Mouse (Mus musculus) urinary bladder, postnatal 10 days (tissue): ENCODE measurements around the gene Sh2d1b1.
"Not testable (repeated sequence)": the region's sequence is repeated elsewhere in the genome, so short reads cannot be mapped to it uniquely, and the experiment has no call there.

ENCODE experiments used
- DNase-seq: peaks from one replicate; pipeline ENCODE4 v3.0.0; 2022; ENCODE audit warnings: low spot score

The Sh2d1b1 gene

GRCm38 (mm10) chr1:170277016-170277415, at the start of gene Sh2d1b1:
Gene Sh2d1b1, plus strand, starts transcription at chr1:170277320.
- no peak for DNase-seq

- DNase-seq: not testable (repeated sequence)
Measured at GRCm38 (mm10) chr1:170232688-170233087, 44.4 kb upstream of the Sh2d1b1 start, which contains the start of gene Sh2d1b2. Gene Sh2d1b2, plus strand, starts transcription at chr1:170232749.

DNA sequence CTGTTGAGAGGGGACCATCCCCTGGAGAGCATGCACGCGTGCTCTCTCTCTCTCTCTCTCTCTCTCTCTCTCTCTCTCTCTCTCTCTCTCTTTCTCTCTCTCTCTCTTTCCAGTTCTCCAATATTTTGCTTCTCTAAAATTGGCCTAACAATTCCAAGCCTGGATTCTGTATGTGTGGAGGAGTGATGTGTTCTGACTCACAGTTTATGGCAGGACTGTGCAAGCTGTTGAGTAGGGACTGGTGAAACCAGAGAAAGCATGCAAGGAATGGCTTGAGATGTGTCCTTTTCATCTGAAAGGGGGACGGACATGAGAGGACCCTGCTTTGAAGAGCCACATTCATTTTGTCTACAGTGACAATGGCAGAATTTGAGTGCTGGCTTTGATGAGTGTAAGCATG, 32.1 kb upstream of the Sh2d1b1 start:
- DNase-seq: no peak

- DNase-seq: no peak
Measured at GRCm38 (mm10) chr1:170254893-170255559, 22.1 kb upstream of the Sh2d1b1 start.

GRCm38 (mm10) chr1:170255560-170255910, 21.6 kb upstream of the Sh2d1b1 start:
- peak; percentile 57 for DNase-seq

DNA sequence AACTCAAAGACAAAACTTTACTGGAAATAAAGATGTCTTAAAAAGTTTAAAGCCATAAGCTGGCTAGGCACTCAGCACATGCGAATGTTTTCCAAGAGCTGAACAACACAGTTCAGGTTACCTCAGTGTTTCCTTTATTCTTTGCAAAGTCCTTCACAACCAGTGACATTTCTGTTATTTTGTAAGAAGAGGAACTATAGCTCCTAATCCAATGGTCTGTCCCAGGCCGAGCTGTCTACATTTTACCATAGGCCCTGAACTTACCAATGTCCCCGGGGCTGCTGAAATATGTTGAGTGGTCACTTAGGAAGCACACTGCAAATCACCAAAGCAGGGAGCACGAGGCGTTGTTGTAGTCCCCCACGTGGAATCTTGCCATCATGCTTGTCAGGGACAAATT, 6.8 kb upstream of the Sh2d1b1 start:
- DNase-seq: no peak

GRCm38 (mm10) chr1:170270696-170271095, 6.4 kb upstream of the Sh2d1b1 start:
- no peak for DNase-seq

GRCm38 (mm10) chr1:170273252-170273651, 3.9 kb upstream of the Sh2d1b1 start:
- DNase-seq: no peak

DNA sequence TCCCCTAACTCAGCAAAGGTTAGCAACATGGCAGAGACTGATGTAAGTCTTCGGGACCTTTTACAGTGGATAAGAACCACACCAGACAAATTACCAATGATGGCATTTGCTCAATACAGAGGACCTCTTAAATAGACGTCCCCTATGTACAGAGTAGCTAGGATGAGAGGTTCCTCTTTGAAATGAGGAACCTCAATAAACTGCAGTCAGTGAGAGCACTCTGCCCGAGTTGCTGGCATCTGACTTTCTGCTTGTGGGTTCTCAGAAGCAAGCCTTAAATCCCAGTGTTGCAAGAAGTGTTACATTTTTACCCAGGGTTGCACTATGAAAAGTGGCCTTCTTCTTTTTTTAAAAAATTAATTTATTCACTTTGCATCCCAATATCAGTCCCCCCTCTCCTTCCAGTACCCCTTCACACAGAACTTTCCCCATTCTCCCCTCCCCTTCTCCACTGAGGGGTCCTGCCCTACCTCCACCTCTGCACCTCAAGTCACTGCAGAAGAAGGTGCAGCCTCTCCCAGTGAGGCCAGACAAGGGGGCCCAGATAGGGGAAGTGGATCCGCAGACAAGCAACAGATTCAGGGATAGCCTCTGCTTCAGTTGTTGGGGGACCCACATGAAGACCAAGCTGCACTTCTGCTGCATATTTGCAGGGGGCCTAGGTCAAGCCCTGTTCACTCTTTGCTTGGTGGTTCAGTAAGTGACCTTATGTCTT, 5.5 kb downstream of the Sh2d1b1 start:
- DNase-seq: no peak

GRCm38 (mm10) chr1:170292239-170292951, 15.3 kb downstream of the Sh2d1b1 start:
- no peak for DNase-seq

DNA sequence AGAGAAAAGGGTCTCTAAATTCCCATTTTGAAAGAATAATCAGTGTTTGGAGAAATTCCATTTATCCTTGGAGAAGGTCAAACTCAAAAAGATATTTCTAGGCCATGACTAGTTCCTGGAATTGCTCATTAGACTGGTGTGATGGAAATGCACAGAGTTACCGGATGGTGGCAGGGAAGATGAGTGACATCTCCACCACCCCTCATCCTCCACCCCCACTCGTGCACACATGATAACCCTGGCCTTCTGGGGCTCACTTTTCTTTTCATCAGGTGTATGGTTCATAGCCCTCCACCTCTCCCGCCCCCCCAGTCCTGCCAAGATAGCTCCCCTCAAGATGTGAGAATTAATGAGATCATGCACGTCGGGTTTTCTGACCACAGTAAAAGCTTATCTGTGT, 16.1 kb downstream of the Sh2d1b1 start:
- DNase-seq: no peak

GRCm38 (mm10) chr1:170294786-170295570, 17.9 kb downstream of the Sh2d1b1 start:
- no peak for DNase-seq

- DNase-seq: no peak
Measured at GRCm38 (mm10) chr1:170299496-170299895, 22.4 kb downstream of the Sh2d1b1 start.

DNA sequence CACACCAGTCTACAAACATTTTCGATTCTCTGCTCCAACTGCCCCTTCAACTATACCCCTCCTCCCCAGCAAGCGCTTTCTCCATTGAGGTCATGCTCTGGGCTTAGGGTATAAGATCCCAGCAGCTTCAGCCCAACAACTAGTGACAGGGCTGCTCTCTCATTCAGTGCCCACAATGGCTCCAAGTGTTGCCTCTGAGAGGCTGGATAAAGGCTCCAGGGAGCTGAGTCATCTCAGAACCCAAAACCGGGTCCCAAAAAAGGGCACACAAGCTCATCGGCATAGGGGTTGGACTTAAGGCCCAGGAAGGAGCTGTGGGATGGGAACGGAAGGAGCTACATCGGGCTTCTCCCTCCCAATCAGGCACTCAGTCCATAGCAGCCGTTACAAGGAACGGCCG, 24.6 kb downstream of the Sh2d1b1 start:
- DNase-seq: no peak

GRCm38 (mm10) chr1:170302456-170302855, 25.3 kb downstream of the Sh2d1b1 start:
- no peak for DNase-seq

DNA sequence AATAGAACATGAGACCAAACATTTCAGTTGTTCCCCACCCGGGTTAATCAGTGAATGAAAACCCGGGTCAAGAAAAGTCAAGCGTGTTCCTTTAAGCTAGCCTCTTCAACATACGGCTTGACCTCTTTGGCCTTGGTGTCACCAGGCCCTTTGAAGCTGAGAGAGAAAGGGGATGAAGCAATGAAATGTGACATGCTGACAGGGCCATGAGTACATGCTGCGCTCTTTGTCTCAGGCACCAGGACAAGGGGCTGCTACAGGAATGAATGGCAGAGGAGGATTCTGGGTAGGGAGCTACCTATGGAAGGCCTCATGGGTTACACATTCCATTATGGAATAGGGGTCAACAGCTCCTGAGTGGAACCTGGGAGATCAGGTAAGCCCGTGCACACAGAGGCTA, 26.0 kb downstream of the Sh2d1b1 start:
- DNase-seq: no peak

- DNase-seq: no peak
Measured at GRCm38 (mm10) chr1:170305002-170305401, 27.9 kb downstream of the Sh2d1b1 start.

DNA sequence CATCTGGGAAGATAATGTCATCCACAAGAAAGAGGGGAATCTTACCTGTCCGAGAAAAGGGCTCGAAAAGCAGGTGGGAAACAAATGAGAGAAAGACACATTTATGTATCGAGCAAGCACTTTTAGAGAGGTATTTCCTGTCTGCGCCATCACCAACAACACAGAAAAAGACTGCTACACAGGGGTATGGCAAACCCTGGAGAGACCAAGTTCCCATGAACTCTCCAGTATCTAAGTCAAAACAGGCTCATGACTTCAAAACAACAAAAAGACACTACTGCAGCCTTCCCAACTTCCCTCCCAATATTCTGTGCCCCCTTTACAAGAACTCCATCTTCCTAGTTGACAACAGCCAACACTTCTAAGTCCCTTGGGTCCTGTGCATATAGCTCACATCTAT, 29.1 kb downstream of the Sh2d1b1 start, which contains the start of gene Gm7694:
Gene Gm7694, minus strand, starts transcription at position 101 of the 400 bp plus-strand sequence.
- no peak for DNase-seq

DNA sequence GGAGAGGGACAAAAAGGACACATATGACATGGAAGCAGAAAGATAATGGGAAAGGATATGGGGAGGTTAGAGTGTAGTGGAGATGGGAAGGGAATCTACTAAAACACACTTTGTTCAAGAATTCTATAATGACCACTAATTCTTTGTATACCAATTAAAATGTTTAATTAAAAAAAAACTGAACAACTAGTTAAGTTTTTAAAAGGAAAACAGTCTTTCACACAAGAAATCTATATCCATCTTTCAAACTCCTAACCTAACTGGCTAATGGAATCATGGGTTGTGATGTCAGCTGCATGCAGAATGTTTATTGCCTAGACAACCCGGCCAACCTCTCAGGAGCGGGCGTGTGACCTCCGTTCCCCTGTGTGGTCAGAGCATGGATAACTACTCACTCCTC, 31.4 kb downstream of the Sh2d1b1 start, which contains the start of gene Spata46:
Gene Spata46, plus strand, starts transcription at position 301 of the 400 bp plus-strand sequence.
- no peak for DNase-seq

GRCm38 (mm10) chr1:170311431-170311830, 34.3 kb downstream of the Sh2d1b1 start:
- no peak for DNase-seq

- no peak for DNase-seq
Measured at GRCm38 (mm10) chr1:170322046-170322445, 44.9 kb downstream of the Sh2d1b1 start.

- DNase-seq: no peak
Measured at GRCm38 (mm10) chr1:170323001-170323400, 45.9 kb downstream of the Sh2d1b1 start.
